In genomic region chr11:69804652-69804940, GRCm38 (mm10) we compare ENCODE assay signal across 8 mouse cellular contexts. TPM values are rescaled to one million over a fixed set of nuclear protein-coding genes. Genes with fewer than 3 reads are reported as not detected.
DNase-seq lines count a peak whose midpoint lies in the region; ATAC-seq and TF ChIP-seq lines count a peak whose summit lies in the region.

No protein-coding gene starts in this region.

- DNase-seq in brain, embryonic 14.5 days (ENCODE audit: low read depth) = peak; percentile 14
- peak; percentile 20 for DNase-seq in forebrain, embryonic 14.5 days (ENCODE audit: low spot score)
- DNase-seq in lung, adult 18-20 months = peak; percentile 46 to 55
- no peak for DNase-seq in left cerebral cortex, postnatal 14 days (ENCODE audit: low spot score in 2 of 2)
- no peak for DNase-seq in right cerebral cortex, postnatal 10 days (ENCODE audit: low spot score in 2 of 2)

- peak overlapping the region; percentile 25; the same call in 1 of the 2 replicates for H3K9ac ChIP-seq in forebrain, embryonic 14.5 days (ENCODE audit: low read length)
- peak overlapping the region; percentile 64 for H3K9ac ChIP-seq in intestine, embryonic 15.5 days
- H3K9ac ChIP-seq in stomach, embryonic 16.5 days (ENCODE audit: low read length) = peak overlapping the region; percentile 83

- no peak for ATAC-seq in forebrain, embryonic 14.5 days
- no peak for ATAC-seq in intestine, embryonic 15.5 days
- no peak for ATAC-seq in stomach, embryonic 16.5 days (ENCODE audit: insufficient read depth, low FRiP score)
- ATAC-seq in erythroblast, adult 5-6 weeks (replicated peaks; ENCODE audit: low FRiP score, poor library complexity, severe bottlenecking) = no peak

- H3K27me3 ChIP-seq in forebrain, embryonic 14.5 days (replicated peaks; ENCODE audit: control insufficient read depth, insufficient read depth, low read length) = peaks cover 27% of the 10 kb centered on the region
- peaks cover 7% of the 10 kb centered on the region; the same call in 1 of the 2 replicates for H3K27me3 ChIP-seq in intestine, embryonic 15.5 days (replicated peaks)
- H3K27me3 ChIP-seq in stomach, embryonic 16.5 days (ENCODE audit: control insufficient read depth, insufficient read depth, low read length) = peaks cover 12% of the 10 kb centered on the region

- whole genome bisulfite sequencing in forebrain, embryonic 14.5 days = 5% methylated on average over 12 of the region's 12 CpGs
- WGBS in intestine, embryonic 15.5 days = 11% methylated on average over 12 of the region's 12 CpGs
- WGBS in stomach, embryonic 16.5 days = 12% methylated on average over 12 of the region's 12 CpGs

- intact Hi-C loops in left cerebral cortex, postnatal 14 days (cut with DNase I) = loop anchor here (5.0 kb wide), 1 partner anchor 73 kb away; the partner anchor contains the start of gene Tmem95

- peak overlapping the region; percentile 98; the same call in 1 of the 2 replicates for H3K4me2 ChIP-seq in forebrain, embryonic 14.5 days (ENCODE audit: low read length)
- H3K4me2 ChIP-seq in intestine, embryonic 15.5 days (replicated peaks) = peak overlapping the region; percentile 98
- H3K4me2 ChIP-seq in stomach, embryonic 16.5 days (ENCODE audit: low read depth, low read length) = peak overlapping the region; percentile 99

- no peak for TF ChIP-seq POLR2A in brain, embryonic 14.5 days (IDR thresholded peaks at IDR 0.05; ENCODE audit: borderline replicate concordance, extremely low read depth, insufficient read depth, insufficient read length, poor library complexity, severe bottlenecking)

- no peak overlapping the region for H3K27ac ChIP-seq in forebrain, embryonic 14.5 days (ENCODE audit: low read depth, low read length)
- H3K27ac ChIP-seq in intestine, embryonic 15.5 days = peak overlapping the region; percentile 79
- peak overlapping the region; percentile 69 for H3K27ac ChIP-seq in stomach, embryonic 16.5 days (ENCODE audit: low read length)

- TF ChIP-seq CTCF in brain, embryonic 14.5 days (IDR thresholded peaks at IDR 0.05; ENCODE audit: borderline replicate concordance, extremely low read depth, insufficient read depth, insufficient read length) = no peak

- H3K4me1 ChIP-seq in forebrain, embryonic 14.5 days (ENCODE audit: control insufficient read depth, insufficient read depth, low read length) = peaks cover 37% of the 10 kb centered on the region
- peaks cover 51% of the 10 kb centered on the region for H3K4me1 ChIP-seq in intestine, embryonic 15.5 days (replicated peaks)
- peaks cover 52% of the 10 kb centered on the region for H3K4me1 ChIP-seq in stomach, embryonic 16.5 days (ENCODE audit: control insufficient read depth, insufficient read depth, low read length)

- no peaks in the 10 kb centered on the region for H3K36me3 ChIP-seq in forebrain, embryonic 14.5 days (ENCODE audit: control insufficient read depth, insufficient read depth, low read length)
- H3K36me3 ChIP-seq in intestine, embryonic 15.5 days = no peaks in the 10 kb centered on the region
- H3K36me3 ChIP-seq in stomach, embryonic 16.5 days (ENCODE audit: control insufficient read depth, insufficient read depth, low read length) = no peaks in the 10 kb centered on the region

- H3K4me3 ChIP-seq in forebrain, embryonic 14.5 days (ENCODE audit: low read depth, low read length) = no peak overlapping the region; the same call in 1 of the 2 replicates
- H3K4me3 ChIP-seq in intestine, embryonic 15.5 days (replicated peaks) = peak overlapping the region; percentile 51
- peak overlapping the region; percentile 72 for H3K4me3 ChIP-seq in stomach, embryonic 16.5 days (replicated peaks; ENCODE audit: low read length)

- H3K9me3 ChIP-seq in forebrain, embryonic 14.5 days (replicated peaks; ENCODE audit: control insufficient read depth, low read length) = no peaks in the 10 kb centered on the region
- no peaks in the 10 kb centered on the region for H3K9me3 ChIP-seq in intestine, embryonic 15.5 days
- H3K9me3 ChIP-seq in stomach, embryonic 16.5 days (replicated peaks; ENCODE audit: control insufficient read depth, low read length) = no peaks in the 10 kb centered on the region

RNA-seq across cellular contexts. Expression of gene Tmem102, which starts 0.8 kb away (rescaled TPM):
- 0.30 and 0.36 TPM in 2 replicates for polyA plus RNA-seq in brain, embryonic 14.5 days (2012; rRNA removed)
- 0.15 and 0.52 TPM in 2 replicates for polyA plus RNA-seq in forebrain, embryonic 14.5 days (2014; fragmentation: Nextera tagmentation; extraction: Ambion mirVana)
- polyA plus RNA-seq in intestine, embryonic 15.5 days (2015; fragmentation: Nextera tagmentation; extraction: Ambion mirVana) = 31.2 and 31.4 TPM in 2 replicates
- polyA plus RNA-seq in stomach, embryonic 16.5 days (2015; fragmentation: Nextera tagmentation; extraction: Ambion mirVana) = 14.2 and 15.0 TPM in 2 replicates
- total RNA-seq in left cerebral cortex, postnatal 14 days (2021) = not detected
- total RNA-seq in erythroblast, adult 5-6 weeks (2015; ENCODE audit: low replicate concordance) = not detected in 2 replicates
- total RNA-seq in erythroblast, adult 5-6 weeks (2017; ENCODE audit: low replicate concordance) = not detected in 2 replicates

RNA-seq across cellular contexts. Expression of gene Fgf11, which starts 2.9 kb away (rescaled TPM):
- 20.4 and 20.9 TPM in 2 replicates for polyA plus RNA-seq in brain, embryonic 14.5 days (2012; rRNA removed)
- 2.9 and 3.0 TPM in 2 replicates for polyA plus RNA-seq in forebrain, embryonic 14.5 days (2014; fragmentation: Nextera tagmentation; extraction: Ambion mirVana)
- polyA plus RNA-seq in intestine, embryonic 15.5 days (2015; fragmentation: Nextera tagmentation; extraction: Ambion mirVana) = 1.2 and 1.4 TPM in 2 replicates
- polyA plus RNA-seq in stomach, embryonic 16.5 days (2015; fragmentation: Nextera tagmentation; extraction: Ambion mirVana) = 1.8 and 2.5 TPM in 2 replicates
- total RNA-seq in left cerebral cortex, postnatal 14 days (2021) = 10 to 100 TPM; 15.4 to 20.4 TPM
- not detected in 2 replicates for total RNA-seq in erythroblast, adult 5-6 weeks (2015; ENCODE audit: low replicate concordance)
- not detected in 2 replicates for total RNA-seq in erythroblast, adult 5-6 weeks (2017; ENCODE audit: low replicate concordance)

RNA-seq across cellular contexts. Expression of gene Chrnb1, which starts 8.9 kb away (rescaled TPM):
- polyA plus RNA-seq in brain, embryonic 14.5 days (2012; rRNA removed) = 3.0 and 4.2 TPM in 2 replicates
- 0.68 and 1.4 TPM in 2 replicates for polyA plus RNA-seq in forebrain, embryonic 14.5 days (2014; fragmentation: Nextera tagmentation; extraction: Ambion mirVana)
- polyA plus RNA-seq in intestine, embryonic 15.5 days (2015; fragmentation: Nextera tagmentation; extraction: Ambion mirVana) = 3.5 and 4.3 TPM in 2 replicates
- polyA plus RNA-seq in stomach, embryonic 16.5 days (2015; fragmentation: Nextera tagmentation; extraction: Ambion mirVana) = 5.3 and 10.3 TPM in 2 replicates
- total RNA-seq in left cerebral cortex, postnatal 14 days (2021) = under 1 TPM; 0.76 to 0.79 TPM
- 4.0 TPM in 1 of 2 replicates, not detected in the other for total RNA-seq in erythroblast, adult 5-6 weeks (2015; ENCODE audit: low replicate concordance)
- 0.26 TPM in 1 of 2 replicates, not detected in the other for total RNA-seq in erythroblast, adult 5-6 weeks (2017; ENCODE audit: low replicate concordance)

RNA-seq across cellular contexts. Expression of gene Gm39566, which starts 10.5 kb away (rescaled TPM):
- not detected in 2 replicates for polyA plus RNA-seq in brain, embryonic 14.5 days (2012; rRNA removed)
- polyA plus RNA-seq in forebrain, embryonic 14.5 days (2014; fragmentation: Nextera tagmentation; extraction: Ambion mirVana) = not detected in 2 replicates
- polyA plus RNA-seq in intestine, embryonic 15.5 days (2015; fragmentation: Nextera tagmentation; extraction: Ambion mirVana) = not detected in 2 replicates
- 0.03 TPM in 1 of 2 replicates, not detected in the other for polyA plus RNA-seq in stomach, embryonic 16.5 days (2015; fragmentation: Nextera tagmentation; extraction: Ambion mirVana)
- not detected for total RNA-seq in left cerebral cortex, postnatal 14 days (2021)
- 0.42 TPM in 1 of 2 replicates, not detected in the other for total RNA-seq in erythroblast, adult 5-6 weeks (2015; ENCODE audit: low replicate concordance)
- total RNA-seq in erythroblast, adult 5-6 weeks (2017; ENCODE audit: low replicate concordance) = 0.14 TPM in 1 of 2 replicates, not detected in the other

RNA-seq across cellular contexts. Expression of gene Spem2, which starts 13.7 kb away (rescaled TPM):
- not detected in 2 replicates for polyA plus RNA-seq in brain, embryonic 14.5 days (2012; rRNA removed)
- not detected in 2 replicates for polyA plus RNA-seq in forebrain, embryonic 14.5 days (2014; fragmentation: Nextera tagmentation; extraction: Ambion mirVana)
- polyA plus RNA-seq in intestine, embryonic 15.5 days (2015; fragmentation: Nextera tagmentation; extraction: Ambion mirVana) = not detected in 2 replicates
- not detected in 2 replicates for polyA plus RNA-seq in stomach, embryonic 16.5 days (2015; fragmentation: Nextera tagmentation; extraction: Ambion mirVana)
- total RNA-seq in left cerebral cortex, postnatal 14 days (2021) = not detected
- total RNA-seq in erythroblast, adult 5-6 weeks (2015; ENCODE audit: low replicate concordance) = not detected in 2 replicates
- not detected in 2 replicates for total RNA-seq in erythroblast, adult 5-6 weeks (2017; ENCODE audit: low replicate concordance)

Comparison
In these comparisons a context has a peak if more than half of its experiments do, and no peak if none do; other contexts are left out.
1. DNase-seq: peak in brain, embryonic 14.5 days (single experiment), forebrain, embryonic 14.5 days (single experiment) and lung, adult 18-20 months (2 of 2); none in left cerebral cortex, postnatal 14 days (0 of 2) and right cerebral cortex, postnatal 10 days (0 of 2).
2. H3K9ac ChIP-seq: peak in every context shown above with its lines; median percentile 83 in stomach, embryonic 16.5 days; 64 in intestine, embryonic 15.5 days; 25 in forebrain, embryonic 14.5 days.
3. Peak in every context shown above with its lines, with median percentiles within 50 percentile points of each other: H3K4me2 ChIP-seq.